8 mouse cellular contexts compared by ENCODE assay signal in the genomic region with DNA sequence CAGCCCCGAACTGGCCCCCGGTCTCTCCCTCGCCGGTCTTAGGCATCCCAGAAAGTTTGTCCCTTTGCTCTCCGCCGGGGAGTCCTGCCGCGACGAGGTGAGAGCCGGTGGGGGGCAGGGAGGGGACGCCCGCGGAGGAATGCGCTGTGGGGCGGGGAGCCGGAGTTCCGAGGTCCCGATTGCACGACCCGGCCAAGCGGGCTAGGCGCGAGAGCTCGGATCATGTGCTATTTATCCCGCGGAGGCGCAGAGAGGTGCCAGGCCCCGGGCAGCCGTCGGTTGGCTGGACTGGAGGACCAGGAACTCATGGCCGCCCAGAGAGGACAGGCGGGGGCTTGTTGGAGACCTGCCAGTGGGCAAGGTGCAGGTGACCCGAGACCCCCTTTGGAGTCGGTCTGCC. TPM values are rescaled to one million over a fixed set of nuclear protein-coding genes. Genes with fewer than 3 reads are reported as not detected.
DNase-seq lines count a peak whose midpoint lies in the region; ATAC-seq and TF ChIP-seq lines count a peak whose summit lies in the region.

No protein-coding gene starts in this region.

- under 1% methylated on average over 33 of the region's 34 CpGs for WGBS in forebrain, embryonic 12.5 days
- WGBS in heart, embryonic 16.5 days, result under 1% methylated on average over 34 of the region's 34 CpGs
- WGBS in lung, embryonic 14.5 days, result under 1% methylated on average over 34 of the region's 34 CpGs
- under 1% methylated on average over 34 of the region's 34 CpGs for WGBS in olfactory bulb, adult 2 months
- WGBS in thymus, adult 2 months, result under 1% methylated on average over 34 of the region's 34 CpGs

- no peak for TF ChIP-seq POLR2A in olfactory bulb, adult 2 months (IDR thresholded peaks at IDR 0.05; ENCODE audit: insufficient read depth, low read depth, low read length)
- no peak for TF ChIP-seq POLR2A in thymus, adult 2 months (IDR thresholded peaks at IDR 0.05; ENCODE audit: control insufficient read depth, extremely low read depth, insufficient read depth, low read length, poor library complexity)

- no peaks in the 10 kb centered on the region for H3K9me3 ChIP-seq in forebrain, embryonic 12.5 days
- no peaks in the 10 kb centered on the region for H3K9me3 ChIP-seq in heart, embryonic 16.5 days (replicated peaks; ENCODE audit: control insufficient read depth, low read length)
- no peaks in the 10 kb centered on the region for H3K9me3 ChIP-seq in lung, embryonic 14.5 days (ENCODE audit: low read depth, low read length)

- ATAC-seq in CD4-positive, CD25-positive, alpha-beta regulatory T cell, adult 4 months, result peak; percentile 37
- ATAC-seq in forebrain, embryonic 12.5 days (ENCODE audit: low FRiP score), result peak; percentile 40
- ATAC-seq in heart, embryonic 16.5 days (replicated peaks; ENCODE audit: extremely low read depth, insufficient read depth, low FRiP score), result peak; percentile 52
- peak; percentile 38; the same call in 1 of the 2 replicates for ATAC-seq in lung, embryonic 14.5 days (ENCODE audit: insufficient read depth)

- peak overlapping the region; percentile 79 for H3K4me2 ChIP-seq in forebrain, embryonic 12.5 days
- peak overlapping the region; percentile 78 for H3K4me2 ChIP-seq in heart, embryonic 16.5 days (ENCODE audit: low read depth, low read length)
- peak overlapping the region; percentile 88 for H3K4me2 ChIP-seq in lung, embryonic 14.5 days

- TF ChIP-seq CTCF in lung, embryonic 14.5 days (IDR thresholded peaks at IDR 0.05; ENCODE audit: low read depth), result no peak
- no peak for TF ChIP-seq CTCF in olfactory bulb, adult 2 months (IDR thresholded peaks at IDR 0.05; ENCODE audit: insufficient read depth, low read depth, low read length)
- TF ChIP-seq CTCF in thymus, adult 2 months (IDR thresholded peaks at IDR 0.05; ENCODE audit: borderline replicate concordance, control insufficient read depth, extremely low read depth, insufficient read depth, low read length, poor library complexity), result no peak

- H3K9ac ChIP-seq in forebrain, embryonic 12.5 days, result peak overlapping the region; percentile 88
- peak overlapping the region; percentile 93 for H3K9ac ChIP-seq in heart, embryonic 16.5 days (ENCODE audit: low read length)
- peak overlapping the region; percentile 91 for H3K9ac ChIP-seq in lung, embryonic 14.5 days

- H3K4me1 ChIP-seq in forebrain, embryonic 12.5 days, result peaks cover 28% of the 10 kb centered on the region
- H3K4me1 ChIP-seq in heart, embryonic 16.5 days (ENCODE audit: control insufficient read depth, insufficient read depth, low read length), result peaks cover 21% of the 10 kb centered on the region
- H3K4me1 ChIP-seq in lung, embryonic 14.5 days (ENCODE audit: insufficient read depth), result peaks cover 8% of the 10 kb centered on the region; the same call in 1 of the 2 replicates
- H3K4me1 ChIP-seq in olfactory bulb, adult 2 months (ENCODE audit: control insufficient read depth, insufficient read depth, low read length), result peaks cover 17% of the 10 kb centered on the region
- peaks cover 13% of the 10 kb centered on the region for H3K4me1 ChIP-seq in thymus, adult 2 months (replicated peaks; ENCODE audit: control insufficient read depth, insufficient read depth, low read length)

- peak overlapping the region; percentile 79 for H3K4me3 ChIP-seq in forebrain, embryonic 12.5 days (replicated peaks)
- peak overlapping the region; percentile 81 for H3K4me3 ChIP-seq in heart, embryonic 16.5 days (ENCODE audit: low read length)
- H3K4me3 ChIP-seq in lung, embryonic 14.5 days (ENCODE audit: low read depth, low read length), result peak overlapping the region; percentile 71
- peak overlapping the region; percentile 86 for H3K4me3 ChIP-seq in olfactory bulb, adult 2 months (ENCODE audit: insufficient read depth, low read depth, low read length)
- peak overlapping the region; percentile 79 for H3K4me3 ChIP-seq in thymus, adult 2 months (ENCODE audit: control insufficient read depth, insufficient read depth, low read length)

- H3K36me3 ChIP-seq in forebrain, embryonic 12.5 days (replicated peaks), result peaks cover 23% of the 10 kb centered on the region
- H3K36me3 ChIP-seq in heart, embryonic 16.5 days (ENCODE audit: control insufficient read depth, insufficient read depth), result peaks cover 20% of the 10 kb centered on the region
- peaks cover 30% of the 10 kb centered on the region for H3K36me3 ChIP-seq in lung, embryonic 14.5 days (ENCODE audit: insufficient read depth)
- H3K36me3 ChIP-seq in thymus, adult 2 months (ENCODE audit: control insufficient read depth, insufficient read depth, low read length), result peaks cover 13% of the 10 kb centered on the region; the same call in 1 of the 2 replicates

- H3K27ac ChIP-seq in forebrain, embryonic 12.5 days, result peak overlapping the region; percentile 88
- peak overlapping the region; percentile 95 for H3K27ac ChIP-seq in heart, embryonic 16.5 days (ENCODE audit: low read length)
- H3K27ac ChIP-seq in lung, embryonic 14.5 days (ENCODE audit: low read depth), result peak overlapping the region; percentile 96
- H3K27ac ChIP-seq in olfactory bulb, adult 2 months (ENCODE audit: insufficient read depth, low read depth, low read length), result no peak overlapping the region
- no peak overlapping the region for H3K27ac ChIP-seq in thymus, adult 2 months (ENCODE audit: control insufficient read depth, insufficient read depth, low read length)

- no peaks in the 10 kb centered on the region for H3K27me3 ChIP-seq in forebrain, embryonic 12.5 days
- no peaks in the 10 kb centered on the region for H3K27me3 ChIP-seq in heart, embryonic 16.5 days (ENCODE audit: control insufficient read depth, insufficient read depth, low read length)
- no peaks in the 10 kb centered on the region for H3K27me3 ChIP-seq in lung, embryonic 14.5 days (ENCODE audit: insufficient read depth, low read length)
- no peaks in the 10 kb centered on the region for H3K27me3 ChIP-seq in thymus, adult 2 months (ENCODE audit: control insufficient read depth, insufficient read depth, low read length)

- peak; percentile 48 for DNase-seq in brain, adult 2 months (ENCODE audit: low read depth, low spot score)
- peak; percentile 85 to 93 for DNase-seq in kidney, postnatal 25 days
- DNase-seq in lung, embryonic 14.5 days, result peak; percentile 69
- peak; percentile 56 for DNase-seq in thymus, adult 2 months

RNA-seq across cellular contexts. Expression of a gene that starts 0.3 kb away (rescaled TPM):
- polyA plus RNA-seq in CD4-positive, CD25-positive, alpha-beta regulatory T cell, adult 4 months (2017; shearing (Covaris generic)), result 1 to 10 TPM; 1.0 to 1.1 TPM
- 1.7 and 3.2 TPM in 2 replicates for polyA plus RNA-seq in forebrain, embryonic 12.5 days (2016; fragmentation: Nextera tagmentation; extraction: Ambion mirVana)
- 5.1 and 5.2 TPM in 2 replicates for polyA plus RNA-seq in heart, embryonic 16.5 days (2015; fragmentation: Nextera tagmentation; extraction: Ambion mirVana)
- polyA plus RNA-seq in lung, embryonic 14.5 days (2014; fragmentation: Nextera tagmentation; extraction: Ambion mirVana), result 12.4 and 13.7 TPM in 2 replicates
- not detected in 2 replicates for polyA plus RNA-seq in olfactory bulb, adult 2 months (2012; ENCODE audit: insufficient read depth, insufficient read length, low replicate concordance, missing spikeins)
- polyA plus RNA-seq in thymus, adult 2 months (2012; rRNA removed), result 25.5 and 32.1 TPM in 2 replicates

RNA-seq across cellular contexts. Expression of a gene that starts 0.7 kb away (rescaled TPM):
- 1 to 10 TPM in 1 of 2 experiments, under 1 TPM in 1; 0.30 to 1.2 TPM for polyA plus RNA-seq in CD4-positive, CD25-positive, alpha-beta regulatory T cell, adult 4 months (2017; shearing (Covaris generic))
- polyA plus RNA-seq in forebrain, embryonic 12.5 days (2016; fragmentation: Nextera tagmentation; extraction: Ambion mirVana), result 0.55 and 0.96 TPM in 2 replicates
- 1.2 and 1.4 TPM in 2 replicates for polyA plus RNA-seq in heart, embryonic 16.5 days (2015; fragmentation: Nextera tagmentation; extraction: Ambion mirVana)
- 1.1 and 1.5 TPM in 2 replicates for polyA plus RNA-seq in lung, embryonic 14.5 days (2014; fragmentation: Nextera tagmentation; extraction: Ambion mirVana)
- not detected in 2 replicates for polyA plus RNA-seq in olfactory bulb, adult 2 months (2012; ENCODE audit: insufficient read depth, insufficient read length, low replicate concordance, missing spikeins)
- 1.1 and 1.9 TPM in 2 replicates for polyA plus RNA-seq in thymus, adult 2 months (2012; rRNA removed)

RNA-seq across cellular contexts. Expression of a gene that starts 12.7 kb away (rescaled TPM):
- polyA plus RNA-seq in CD4-positive, CD25-positive, alpha-beta regulatory T cell, adult 4 months (2017; shearing (Covaris generic)), result 10 to 100 TPM; 12.2 to 15.8 TPM
- polyA plus RNA-seq in forebrain, embryonic 12.5 days (2016; fragmentation: Nextera tagmentation; extraction: Ambion mirVana), result 12.6 and 13.9 TPM in 2 replicates
- 15.0 and 15.6 TPM in 2 replicates for polyA plus RNA-seq in heart, embryonic 16.5 days (2015; fragmentation: Nextera tagmentation; extraction: Ambion mirVana)
- 15.3 and 16.2 TPM in 2 replicates for polyA plus RNA-seq in lung, embryonic 14.5 days (2014; fragmentation: Nextera tagmentation; extraction: Ambion mirVana)
- polyA plus RNA-seq in olfactory bulb, adult 2 months (2012; ENCODE audit: insufficient read depth, insufficient read length, low replicate concordance, missing spikeins), result not detected in 2 replicates
- 38.4 and 42.7 TPM in 2 replicates for polyA plus RNA-seq in thymus, adult 2 months (2012; rRNA removed)

RNA-seq across cellular contexts. Expression of a gene that starts 31.4 kb away (rescaled TPM):
- polyA plus RNA-seq in CD4-positive, CD25-positive, alpha-beta regulatory T cell, adult 4 months (2017; shearing (Covaris generic)), result 100 to 1,000 TPM; 126 to 132 TPM
- 144 and 149 TPM in 2 replicates for polyA plus RNA-seq in forebrain, embryonic 12.5 days (2016; fragmentation: Nextera tagmentation; extraction: Ambion mirVana)
- 186 and 191 TPM in 2 replicates for polyA plus RNA-seq in heart, embryonic 16.5 days (2015; fragmentation: Nextera tagmentation; extraction: Ambion mirVana)
- 141 and 167 TPM in 2 replicates for polyA plus RNA-seq in lung, embryonic 14.5 days (2014; fragmentation: Nextera tagmentation; extraction: Ambion mirVana)
- polyA plus RNA-seq in olfactory bulb, adult 2 months (2012; ENCODE audit: insufficient read depth, insufficient read length, low replicate concordance, missing spikeins), result not detected in 2 replicates
- polyA plus RNA-seq in thymus, adult 2 months (2012; rRNA removed), result 27.5 and 32.2 TPM in 2 replicates

RNA-seq across cellular contexts. Expression of a gene that starts 43.6 kb away (rescaled TPM):
- 10 to 100 TPM; 32.6 to 32.7 TPM for polyA plus RNA-seq in CD4-positive, CD25-positive, alpha-beta regulatory T cell, adult 4 months (2017; shearing (Covaris generic))
- polyA plus RNA-seq in forebrain, embryonic 12.5 days (2016; fragmentation: Nextera tagmentation; extraction: Ambion mirVana), result 9.0 and 9.7 TPM in 2 replicates
- 578 and 593 TPM in 2 replicates for polyA plus RNA-seq in heart, embryonic 16.5 days (2015; fragmentation: Nextera tagmentation; extraction: Ambion mirVana)
- 12.7 and 19.6 TPM in 2 replicates for polyA plus RNA-seq in lung, embryonic 14.5 days (2014; fragmentation: Nextera tagmentation; extraction: Ambion mirVana)
- not detected in 2 replicates for polyA plus RNA-seq in olfactory bulb, adult 2 months (2012; ENCODE audit: insufficient read depth, insufficient read length, low replicate concordance, missing spikeins)
- polyA plus RNA-seq in thymus, adult 2 months (2012; rRNA removed), result 25.3 and 75.8 TPM in 2 replicates

Comparison
In these comparisons a context has a peak if more than half of its experiments do, and no peak if none do; other contexts are left out.
1. H3K27ac ChIP-seq: peak in forebrain, embryonic 12.5 days (single experiment), heart, embryonic 16.5 days (single experiment) and lung, embryonic 14.5 days (single experiment); none in olfactory bulb, adult 2 months (single experiment) and thymus, adult 2 months (single experiment).
2. Peak in every context shown above with its lines, with median percentiles within 50 percentile points of each other: ATAC-seq, DNase-seq, H3K4me2 ChIP-seq, H3K4me3 ChIP-seq and H3K9ac ChIP-seq.